Mouse (Mus musculus): Measurements from ENCODE around the gene Cds2. TPM values are rescaled to one million over a fixed set of nuclear protein-coding genes. Genes with fewer than 3 reads are reported as not detected.
A peak's percentile ranks its signal among the peaks of the same experiment; 100 is the strongest.

Gene Cds2
- polyA plus RNA-seq, 1 experiment: 30.3 TPM

DNA sequence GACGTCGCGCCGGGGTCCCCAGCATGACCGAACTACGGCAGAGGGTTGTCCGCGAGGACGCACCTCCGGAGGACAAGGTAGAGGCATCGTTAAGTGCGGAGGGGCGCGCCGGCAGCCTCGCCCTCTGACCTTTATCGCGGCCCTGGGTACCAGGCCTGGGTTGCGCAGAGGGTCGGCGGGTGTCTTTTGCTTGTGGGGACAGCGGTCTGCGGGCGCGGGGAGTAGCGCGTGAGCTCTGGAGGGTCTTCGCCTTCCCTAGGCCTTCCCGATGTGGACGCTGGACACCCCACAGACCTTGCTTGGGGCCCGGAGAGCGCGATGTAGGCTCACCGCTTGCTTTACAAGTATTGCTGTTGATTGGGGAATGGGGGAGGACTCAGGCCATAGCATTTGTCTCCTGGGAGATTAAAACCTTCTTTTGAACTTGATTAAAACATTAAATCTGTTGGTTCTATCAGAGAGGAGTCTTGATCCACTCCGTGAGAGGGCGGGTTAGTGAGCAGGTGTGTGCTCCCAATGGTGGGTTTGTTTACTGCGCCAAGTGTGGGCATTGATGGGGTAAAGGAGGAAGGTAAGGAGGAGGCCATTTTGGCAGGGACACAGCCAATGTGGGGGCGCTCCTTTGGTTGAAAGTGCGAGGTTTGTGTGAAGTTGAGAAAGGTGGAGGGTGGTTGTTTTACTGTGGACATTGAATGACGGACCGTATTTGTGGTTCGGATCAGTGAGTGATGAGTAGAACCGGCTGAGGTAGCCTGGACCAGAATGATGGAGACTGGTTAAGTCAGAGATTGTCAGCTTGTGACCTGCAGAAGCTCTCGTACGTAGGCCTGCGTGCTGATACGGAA, 695 bp downstream of the Cds2 start:
- H3K79me2 ChIP-seq (ENCODE audit: control insufficient read depth, insufficient read depth): peaks cover 41% of the 10 kb centered on the region
- H3K4me3 ChIP-seq: peak overlapping the region; percentile 66
- no peaks in the 10 kb centered on the region for H3K27me3 ChIP-seq (ENCODE audit: control insufficient read depth, insufficient read depth, insufficient read length)
- TF ChIP-seq USF1 (IDR thresholded peaks at IDR 0.05; ENCODE audit: low read depth): no peak
- no peak for TF ChIP-seq CEBPB (IDR thresholded peaks at IDR 0.05; ENCODE audit: insufficient read depth, poor library complexity, severe bottlenecking)
- no peak for TF ChIP-seq SRF (IDR thresholded peaks at IDR 0.05; ENCODE audit: control insufficient read depth, insufficient read length, low read depth)
- TF ChIP-seq REST (IDR thresholded peaks at IDR 0.05; ENCODE audit: insufficient read depth, insufficient read length): no peak
- H3K36me3 ChIP-seq (ENCODE audit: control insufficient read depth, insufficient read depth): no peaks in the 10 kb centered on the region
- H3ac ChIP-seq (ENCODE audit: control insufficient read depth, insufficient read length): peak overlapping the region; percentile 57
- H3K4me2 ChIP-seq (ENCODE audit: low read depth): peak overlapping the region; percentile 67

GRCm38 (mm10) chr2:132264266-132264710, 1.3 kb downstream of the Cds2 start:
- TF ChIP-seq USF1 (IDR thresholded peaks at IDR 0.05; ENCODE audit: low read depth) (no peak), MYOG (IDR thresholded peaks at IDR 0.05; ENCODE audit: control insufficient read depth in 1 of 3, insufficient read depth in 1 of 3, insufficient read length in 2 of 3, low read depth in 2 of 3) (no peak), POLR2A (IDR thresholded peaks at IDR 0.05; ENCODE audit: insufficient read length, low read depth) (no peak), SRF (IDR thresholded peaks at IDR 0.05; ENCODE audit: control insufficient read depth, insufficient read length, low read depth) (no peak), TCF3 (IDR thresholded peaks at IDR 0.05; ENCODE audit: insufficient read length, low read depth) (no peak), POLR2AphosphoS2 (IDR thresholded peaks at IDR 0.05; ENCODE audit: insufficient read length, low read depth) (no peak), REST (IDR thresholded peaks at IDR 0.05; ENCODE audit: insufficient read depth, insufficient read length) (no peak)
- no peaks in the 10 kb centered on the region for H3K27me3 ChIP-seq (ENCODE audit: control insufficient read depth, insufficient read depth, insufficient read length)
- no peaks in the 10 kb centered on the region for H3K36me3 ChIP-seq (ENCODE audit: control insufficient read depth, insufficient read depth)
- H3ac ChIP-seq (ENCODE audit: control insufficient read depth, insufficient read length): no peak overlapping the region
- H3K4me2 ChIP-seq (ENCODE audit: low read depth): peak overlapping the region; percentile 67
- peaks cover 43% of the 10 kb centered on the region for H3K79me2 ChIP-seq (ENCODE audit: control insufficient read depth, insufficient read depth)
- peak overlapping the region; percentile 66 for H3K4me3 ChIP-seq

DNA sequence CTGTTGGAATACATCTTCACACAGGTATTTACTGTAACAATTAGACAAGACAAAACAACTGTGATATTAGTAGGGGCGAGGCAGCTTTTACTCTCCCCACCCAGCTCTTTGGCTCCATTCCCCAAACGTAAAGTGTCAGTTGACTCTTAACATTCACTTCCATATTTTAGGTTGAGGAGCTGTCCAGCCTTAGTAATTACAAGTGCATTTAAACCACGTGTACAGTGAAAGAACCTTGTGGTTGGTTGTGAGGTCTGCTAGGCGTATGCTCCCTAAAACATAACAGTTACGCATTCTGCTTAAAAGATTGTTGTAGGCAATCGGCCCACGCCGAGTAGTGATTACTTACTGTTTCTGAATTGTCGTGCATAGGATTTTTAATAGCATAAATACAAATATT, 2.2 kb downstream of the Cds2 start:
- Histone ChIP-seq H3K27me3 (ENCODE audit: control insufficient read depth, insufficient read depth, insufficient read length) (no peaks in the 10 kb centered on the region), H3K79me2 (ENCODE audit: control insufficient read depth, insufficient read depth) (peaks cover 53% of the 10 kb centered on the region), H3K4me2 (ENCODE audit: low read depth) (no peak overlapping the region), H3ac (ENCODE audit: control insufficient read depth, insufficient read length) (no peak overlapping the region), H3K36me3 (ENCODE audit: control insufficient read depth, insufficient read depth) (no peaks in the 10 kb centered on the region), H3K4me3 (no peak overlapping the region)
- TF ChIP-seq MAX (IDR thresholded peaks at IDR 0.05; ENCODE audit: low read depth) (no peak), USF1 (IDR thresholded peaks at IDR 0.05; ENCODE audit: low read depth) (no peak), POLR2AphosphoS2 (IDR thresholded peaks at IDR 0.05; ENCODE audit: insufficient read length, low read depth) (no peak), MYOG (IDR thresholded peaks at IDR 0.05; ENCODE audit: control insufficient read depth in 1 of 3, insufficient read depth in 1 of 3, insufficient read length in 2 of 3, low read depth in 2 of 3) (no peak), MYOD1 (IDR thresholded peaks at IDR 0.05; ENCODE audit: control insufficient read depth in 1 of 3, insufficient read length in 2 of 3, low read depth in 2 of 3) (no peak), CEBPB (IDR thresholded peaks at IDR 0.05; ENCODE audit: insufficient read depth, poor library complexity, severe bottlenecking) (no peak), SRF (IDR thresholded peaks at IDR 0.05; ENCODE audit: control insufficient read depth, insufficient read length, low read depth) (no peak), POLR2A (IDR thresholded peaks at IDR 0.05; ENCODE audit: insufficient read length, low read depth) (no peak), REST (IDR thresholded peaks at IDR 0.05; ENCODE audit: insufficient read depth, insufficient read length) (no peak)

GRCm38 (mm10) chr2:132266086-132266485, 3.1 kb downstream of the Cds2 start:
- H3K27me3 ChIP-seq (ENCODE audit: control insufficient read depth, insufficient read depth, insufficient read length): no peaks in the 10 kb centered on the region
- peaks cover 60% of the 10 kb centered on the region for H3K79me2 ChIP-seq (ENCODE audit: control insufficient read depth, insufficient read depth)
- H3K36me3 ChIP-seq (ENCODE audit: control insufficient read depth, insufficient read depth): no peaks in the 10 kb centered on the region
- H3ac ChIP-seq (ENCODE audit: control insufficient read depth, insufficient read length): no peak overlapping the region
- H3K4me2 ChIP-seq (ENCODE audit: low read depth): no peak overlapping the region
- H3K4me3 ChIP-seq: no peak overlapping the region
- no peak for TF ChIP-seq E2F4 (IDR thresholded peaks at IDR 0.05; ENCODE audit: insufficient read depth)
- TF ChIP-seq MYOD1 (IDR thresholded peaks at IDR 0.05; ENCODE audit: control insufficient read depth in 1 of 3, insufficient read length in 2 of 3, low read depth in 2 of 3): no peak
- no peak for TF ChIP-seq POLR2A (IDR thresholded peaks at IDR 0.05; ENCODE audit: insufficient read length, low read depth)
- no peak for TF ChIP-seq TCF12 (IDR thresholded peaks at IDR 0.05; ENCODE audit: insufficient read depth, poor library complexity, severe bottlenecking)
- no peak for TF ChIP-seq CEBPB (IDR thresholded peaks at IDR 0.05; ENCODE audit: insufficient read depth, poor library complexity, severe bottlenecking)
- TF ChIP-seq TCF3 (IDR thresholded peaks at IDR 0.05; ENCODE audit: insufficient read length, low read depth): no peak
- no peak for TF ChIP-seq USF1 (IDR thresholded peaks at IDR 0.05; ENCODE audit: low read depth)
- no peak for TF ChIP-seq SRF (IDR thresholded peaks at IDR 0.05; ENCODE audit: control insufficient read depth, insufficient read length, low read depth)

DNA sequence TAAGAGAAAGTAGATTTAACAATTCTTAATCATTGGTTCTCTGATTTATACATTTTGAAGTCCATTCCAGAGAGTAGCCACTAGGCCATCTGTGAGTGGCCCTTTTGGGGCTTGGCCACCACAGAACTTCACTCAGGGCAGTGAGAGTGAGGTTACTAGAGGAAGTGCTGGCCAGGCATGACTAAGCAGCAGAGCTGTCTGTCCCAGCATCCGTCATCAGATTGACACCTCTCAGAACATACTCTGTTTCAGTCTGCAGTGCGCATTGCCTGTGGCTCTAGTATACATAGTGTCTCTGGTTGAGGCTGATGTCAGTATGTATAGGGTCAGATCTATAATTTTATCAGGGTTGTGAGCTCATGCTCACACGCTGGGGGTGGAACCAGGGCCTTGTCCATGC, 6.3 kb downstream of the Cds2 start:
- Histone ChIP-seq H3K27me3 (ENCODE audit: control insufficient read depth, insufficient read depth, insufficient read length) (no peaks in the 10 kb centered on the region), H3K36me3 (ENCODE audit: control insufficient read depth, insufficient read depth) (no peaks in the 10 kb centered on the region), H3ac (ENCODE audit: control insufficient read depth, insufficient read length) (no peak overlapping the region), H3K4me2 (ENCODE audit: low read depth) (no peak overlapping the region), H3K4me3 (no peak overlapping the region), H3K79me2 (ENCODE audit: control insufficient read depth, insufficient read depth) (peaks cover 75% of the 10 kb centered on the region)
- no peak for TF ChIP-seq TCF3 (IDR thresholded peaks at IDR 0.05; ENCODE audit: insufficient read length, low read depth)
- TF ChIP-seq USF1 (IDR thresholded peaks at IDR 0.05; ENCODE audit: low read depth): no peak
- no peak for TF ChIP-seq MYOG (IDR thresholded peaks at IDR 0.05; ENCODE audit: control insufficient read depth in 1 of 3, insufficient read depth in 1 of 3, insufficient read length in 2 of 3, low read depth in 2 of 3)
- no peak for TF ChIP-seq REST (IDR thresholded peaks at IDR 0.05; ENCODE audit: insufficient read depth, insufficient read length)
- TF ChIP-seq SRF (IDR thresholded peaks at IDR 0.05; ENCODE audit: control insufficient read depth, insufficient read length, low read depth): no peak
- no peak for TF ChIP-seq CEBPB (IDR thresholded peaks at IDR 0.05; ENCODE audit: insufficient read depth, poor library complexity, severe bottlenecking)
- TF ChIP-seq TCF12 (IDR thresholded peaks at IDR 0.05; ENCODE audit: insufficient read depth, poor library complexity, severe bottlenecking): no peak
- TF ChIP-seq MYOD1 (IDR thresholded peaks at IDR 0.05; ENCODE audit: control insufficient read depth in 1 of 3, insufficient read length in 2 of 3, low read depth in 2 of 3): no peak
- no peak for TF ChIP-seq E2F4 (IDR thresholded peaks at IDR 0.05; ENCODE audit: insufficient read depth)
- no peak for TF ChIP-seq POLR2AphosphoS2 (IDR thresholded peaks at IDR 0.05; ENCODE audit: insufficient read length, low read depth)
